Mouse (Mus musculus): ENCODE data around the gene Rbp7. TPM values are rescaled to one million over a fixed set of nuclear protein-coding genes. Genes with fewer than 3 reads are reported as not detected.

The Rbp7 gene
- polyA plus RNA-seq (2015; fragmentation: Nextera tagmentation; extraction: Ambion mirVana) = not detected in 2 replicates

DNA sequence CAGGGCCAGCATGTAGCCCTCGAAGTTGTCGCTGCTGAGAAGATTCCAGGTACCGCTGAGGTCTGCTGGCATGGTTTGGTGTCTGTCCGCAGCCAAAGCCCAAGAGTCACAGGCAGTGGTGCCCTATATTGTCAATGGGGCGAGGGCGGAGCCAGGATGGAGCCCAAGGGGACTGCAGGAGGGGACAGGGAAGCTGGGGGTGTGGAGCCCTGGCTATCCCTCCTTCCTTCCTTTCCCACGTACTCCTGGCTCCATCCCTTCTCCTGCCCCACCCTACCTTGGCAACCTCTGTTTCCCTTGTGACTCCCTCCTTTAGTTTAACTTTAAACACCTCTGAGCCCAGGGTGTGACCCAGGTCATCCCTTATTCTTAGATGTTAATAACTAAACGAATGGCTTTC is at the start of gene Rbp7:
TSS of gene Rbp7 (minus strand) at position 100 of the 400 bp plus-strand sequence.
- Histone ChIP-seq H3K9me3 (no peaks in the 10 kb centered on the region), H3K4me3 (no peak within 1 kb of the TSS), H3K4me1 (replicated peaks) (no peaks in the 10 kb centered on the region), H3K27ac (no peak within 1 kb of the TSS), H3K27me3 (no peaks in the 10 kb centered on the region), H3K4me2 (no peak within 1 kb of the TSS), H3K9ac (no peak within 1 kb of the TSS), H3K36me3 (no peaks in the 10 kb centered on the region)
- WGBS = 56% methylated on average over 8 of the region's 8 CpGs
- no peak for ATAC-seq (ENCODE audit: low FRiP score)

- Histone ChIP-seq H3K9me3 (no peaks in the 10 kb centered on the region), H3K4me3 (no peak overlapping the region), H3K27ac (no peak overlapping the region), H3K4me2 (no peak overlapping the region), H3K4me1 (replicated peaks) (no peaks in the 10 kb centered on the region), H3K36me3 (peaks cover 33% of the 10 kb centered on the region), H3K27me3 (no peaks in the 10 kb centered on the region), H3K9ac (no peak overlapping the region)
- no peak for ATAC-seq (ENCODE audit: low FRiP score)
- 83% methylated on average over 5 of the region's 5 CpGs for WGBS
Measured at GRCm38 (mm10) chr4:149504363-149504762, 49.6 kb upstream of the Rbp7 start.

DNA sequence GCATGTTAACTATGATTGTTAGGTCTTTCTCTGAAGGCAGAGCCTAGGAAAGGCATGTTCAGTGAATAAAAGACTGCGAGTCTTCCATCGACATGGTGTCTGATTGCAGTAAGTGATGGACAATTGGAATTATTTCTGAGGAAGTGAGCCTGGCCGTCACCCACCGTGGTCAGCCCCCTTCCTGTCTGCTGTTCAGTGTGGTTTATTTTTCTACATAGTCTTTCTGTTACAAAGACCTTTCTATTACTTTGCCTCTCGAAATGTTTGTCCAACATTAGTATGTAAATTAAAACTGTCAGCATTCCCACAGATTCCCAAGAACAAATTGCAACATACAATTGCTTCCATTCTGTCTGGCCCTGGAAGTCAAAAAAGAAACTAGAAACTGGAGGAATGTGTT is 45.0 kb upstream of the Rbp7 start:
- Histone ChIP-seq H3K9ac (no peak overlapping the region), H3K4me1 (replicated peaks) (no peaks in the 10 kb centered on the region; the same call in 1 of the 2 replicates), H3K36me3 (peaks cover 72% of the 10 kb centered on the region), H3K27ac (no peak overlapping the region), H3K4me2 (no peak overlapping the region), H3K27me3 (no peaks in the 10 kb centered on the region), H3K4me3 (no peak overlapping the region), H3K9me3 (no peaks in the 10 kb centered on the region)
- WGBS = 73% methylated on average over 5 of the region's 5 CpGs
- no peak for ATAC-seq (ENCODE audit: low FRiP score)

DNA sequence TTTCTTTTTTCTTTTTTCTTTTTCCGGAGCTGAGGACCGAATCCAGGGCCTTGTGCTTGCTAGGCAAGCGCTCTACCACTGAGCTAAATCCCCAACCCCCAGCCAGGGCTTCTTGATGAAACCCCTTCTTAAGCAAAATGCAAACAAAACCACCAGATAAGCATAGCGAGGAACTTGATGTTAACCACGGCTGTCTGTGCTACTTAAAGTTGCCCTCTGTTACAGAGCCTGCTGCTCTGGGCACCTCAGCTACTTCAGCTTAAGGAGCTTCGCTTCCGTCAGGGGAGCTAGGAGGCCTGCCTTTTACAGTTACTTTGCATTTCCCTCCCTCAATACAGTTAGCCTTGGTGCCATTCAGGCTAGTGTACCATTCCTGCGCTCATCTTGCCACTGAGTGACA is 44.1 kb upstream of the Rbp7 start:
- Histone ChIP-seq H3K4me3 (no peak overlapping the region), H3K4me2 (no peak overlapping the region), H3K9me3 (no peaks in the 10 kb centered on the region), H3K27me3 (no peaks in the 10 kb centered on the region), H3K36me3 (peaks cover 81% of the 10 kb centered on the region), H3K4me1 (replicated peaks) (no peaks in the 10 kb centered on the region; the same call in 1 of the 2 replicates), H3K9ac (no peak overlapping the region), H3K27ac (no peak overlapping the region)
- 85% methylated on average over 8 of the region's 8 CpGs for WGBS
- ATAC-seq (ENCODE audit: low FRiP score) = no peak

DNA sequence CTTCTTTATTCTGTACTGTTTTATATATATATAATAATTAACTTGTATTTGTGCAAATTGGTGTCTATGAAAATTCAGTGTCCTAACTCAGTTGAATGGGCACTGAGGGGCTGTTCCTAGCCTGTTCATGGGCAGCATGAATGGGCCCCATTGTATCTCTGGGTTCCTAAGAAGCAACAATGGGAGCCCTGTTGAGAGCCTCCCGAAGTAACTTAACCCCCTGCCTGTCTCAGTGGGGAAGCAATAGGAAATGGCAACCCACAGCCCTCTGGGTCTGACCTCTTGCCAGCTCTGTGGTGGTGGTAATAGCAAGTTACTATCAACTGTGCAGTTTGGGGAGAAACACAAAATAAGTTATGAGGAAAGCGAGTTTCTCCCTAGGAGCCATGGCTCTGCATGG is 41.8 kb upstream of the Rbp7 start:
- peak overlapping the region; percentile 76 for H3K27ac ChIP-seq
- no peak for ATAC-seq (ENCODE audit: low FRiP score)
- H3K9me3 ChIP-seq = no peaks in the 10 kb centered on the region
- H3K9ac ChIP-seq = no peak overlapping the region
- H3K4me1 ChIP-seq (replicated peaks) = no peaks in the 10 kb centered on the region; the same call in 1 of the 2 replicates
- peaks cover 83% of the 10 kb centered on the region for H3K36me3 ChIP-seq
- 6% methylated on average over 2 of the region's 2 CpGs for WGBS
- no peak overlapping the region for H3K4me2 ChIP-seq
- H3K27me3 ChIP-seq = no peaks in the 10 kb centered on the region
- H3K4me3 ChIP-seq = no peak overlapping the region

DNA sequence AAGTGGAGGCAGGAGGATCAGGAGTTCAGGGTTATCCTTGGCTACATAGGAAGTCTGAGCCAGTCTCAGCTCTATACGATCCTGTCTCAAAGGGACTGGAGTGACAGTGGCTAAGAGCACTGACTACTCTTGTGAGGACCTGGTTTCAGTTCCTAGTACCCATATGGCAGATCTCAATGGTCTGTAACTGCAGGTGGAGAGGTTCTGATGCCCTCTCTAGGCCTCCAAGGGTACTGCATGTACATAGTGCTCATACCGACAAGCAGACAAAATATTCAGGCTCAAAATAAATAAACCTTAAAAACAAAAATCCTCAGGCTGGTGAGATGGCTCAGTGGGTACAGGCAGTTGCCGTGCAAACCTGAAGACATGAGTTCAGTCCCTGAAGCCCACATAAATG is 36.4 kb upstream of the Rbp7 start:
- Histone ChIP-seq H3K4me1 (replicated peaks) (peaks cover 14% of the 10 kb centered on the region), H3K9ac (no peak overlapping the region), H3K4me2 (no peak overlapping the region), H3K36me3 (peaks cover 83% of the 10 kb centered on the region), H3K27me3 (no peaks in the 10 kb centered on the region), H3K27ac (no peak overlapping the region), H3K4me3 (no peak overlapping the region), H3K9me3 (no peaks in the 10 kb centered on the region)
- ATAC-seq (ENCODE audit: low FRiP score) = no peak
- over 99% methylated on average over 3 of the region's 3 CpGs for WGBS

DNA sequence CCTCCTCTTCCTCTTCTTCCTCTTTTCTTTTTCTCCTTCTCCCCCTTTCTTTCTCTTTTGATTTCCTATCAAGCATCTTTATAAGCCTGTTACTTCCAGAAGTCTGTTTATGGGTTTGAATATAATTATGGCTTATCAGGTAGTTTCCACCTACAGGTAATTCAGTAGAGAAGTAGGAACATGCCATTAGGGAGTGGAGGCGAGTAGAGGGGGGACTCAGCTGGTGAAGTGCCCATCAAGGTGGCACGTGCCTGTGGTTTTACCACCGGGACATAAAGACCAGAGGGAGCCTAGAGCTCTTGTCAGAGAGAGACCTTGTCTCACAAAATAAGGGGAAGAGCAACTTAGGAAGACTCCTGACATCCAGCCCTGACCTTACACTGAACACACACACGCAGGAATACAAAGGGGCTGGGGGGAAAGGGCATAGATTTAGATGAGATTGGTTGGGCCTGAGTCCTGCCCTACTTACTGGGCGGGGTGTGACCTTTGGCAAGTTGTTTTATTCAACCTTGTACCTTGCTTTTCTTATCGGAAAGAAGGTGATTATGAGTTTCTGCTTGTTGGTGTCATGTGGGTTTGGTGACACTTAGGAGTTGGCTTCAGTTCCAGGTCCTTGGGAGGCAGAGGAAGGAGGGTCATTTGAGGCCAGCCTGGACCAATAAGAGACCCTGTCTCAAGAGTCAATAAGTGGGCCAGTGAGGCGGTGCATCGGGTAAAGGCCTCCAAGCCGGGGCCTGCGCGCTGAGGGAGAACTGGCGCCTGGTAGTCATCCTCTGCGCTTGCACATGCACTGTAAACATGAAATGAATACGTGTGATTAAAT is 34.9 kb upstream of the Rbp7 start:
- H3K27ac ChIP-seq = no peak overlapping the region
- H3K36me3 ChIP-seq = peaks cover 70% of the 10 kb centered on the region
- no peak overlapping the region for H3K4me2 ChIP-seq
- no peaks in the 10 kb centered on the region for H3K9me3 ChIP-seq
- no peaks in the 10 kb centered on the region for H3K27me3 ChIP-seq
- H3K4me1 ChIP-seq (replicated peaks) = peaks cover 23% of the 10 kb centered on the region
- H3K9ac ChIP-seq = no peak overlapping the region
- no peak overlapping the region for H3K4me3 ChIP-seq
- 96% methylated on average over 14 of the region's 14 CpGs for WGBS
- ATAC-seq (ENCODE audit: low FRiP score) = no peak

DNA sequence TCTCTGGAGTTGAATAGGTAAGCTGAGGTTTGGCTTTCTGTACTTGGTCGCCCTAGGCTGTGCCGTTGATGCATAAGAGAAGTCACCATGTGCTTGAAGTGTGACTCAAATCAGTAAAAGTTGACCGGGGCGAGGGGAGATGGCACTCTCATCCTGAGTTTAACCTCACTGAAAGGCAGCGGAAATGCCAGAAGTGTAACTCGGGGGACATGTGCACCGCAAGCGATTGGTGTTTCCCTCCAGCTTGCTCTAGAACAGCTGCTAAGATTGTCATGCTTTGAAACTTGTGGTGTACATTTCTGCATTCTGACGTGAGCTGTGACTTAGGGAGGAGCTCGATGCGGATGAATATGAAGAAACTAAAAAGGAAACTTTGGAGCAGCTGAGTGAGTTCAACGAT is 33.0 kb upstream of the Rbp7 start:
- no peaks in the 10 kb centered on the region for H3K27me3 ChIP-seq
- no peak for ATAC-seq (ENCODE audit: low FRiP score)
- no peak overlapping the region for H3K4me3 ChIP-seq
- H3K36me3 ChIP-seq = peaks cover 53% of the 10 kb centered on the region
- peaks cover 31% of the 10 kb centered on the region for H3K4me1 ChIP-seq (replicated peaks)
- H3K9ac ChIP-seq = no peak overlapping the region
- no peak overlapping the region for H3K27ac ChIP-seq
- no peak overlapping the region for H3K4me2 ChIP-seq
- WGBS = 95% methylated on average over 12 of the region's 12 CpGs
- no peaks in the 10 kb centered on the region for H3K9me3 ChIP-seq

GRCm38 (mm10) chr4:149485825-149486206 is 31.0 kb upstream of the Rbp7 start:
- Histone ChIP-seq H3K36me3 (peaks cover 40% of the 10 kb centered on the region), H3K9ac (peak overlapping the region; percentile 84), H3K27me3 (no peaks in the 10 kb centered on the region), H3K9me3 (no peaks in the 10 kb centered on the region), H3K4me3 (peak overlapping the region; percentile 81), H3K4me1 (replicated peaks) (peaks cover 31% of the 10 kb centered on the region), H3K27ac (0 out of 2 replicates have a peak overlapping the region, but pooled peaks have one; percentile 80), H3K4me2 (peak overlapping the region; percentile 91)
- no peak for ATAC-seq (ENCODE audit: low FRiP score)
- WGBS = 2% methylated on average over 10 of the region's 10 CpGs

- H3K27ac ChIP-seq = peak within 1 kb of the TSS; percentile 80
- H3K9me3 ChIP-seq = no peaks in the 10 kb centered on the region
- peak within 1 kb of the TSS; percentile 81 for H3K4me3 ChIP-seq
- ATAC-seq (ENCODE audit: low FRiP score) = peak; percentile 98
- peak within 1 kb of the TSS; percentile 84 for H3K9ac ChIP-seq
- H3K4me1 ChIP-seq (replicated peaks) = peaks cover 31% of the 10 kb centered on the region
- peak within 1 kb of the TSS; percentile 91 for H3K4me2 ChIP-seq
- H3K27me3 ChIP-seq = no peaks in the 10 kb centered on the region
- H3K36me3 ChIP-seq = peaks cover 37% of the 10 kb centered on the region
- under 1% methylated on average over 60 of the region's 60 CpGs for WGBS
Measured at GRCm38 (mm10) chr4:149485053-149485824, 30.5 kb upstream of the Rbp7 start, which contains the start of the genes Nmnat1 and Lzic. Nmnat1 (minus strand) TSS chr4:149485202. Lzic (plus strand) TSS chr4:149485229.

DNA sequence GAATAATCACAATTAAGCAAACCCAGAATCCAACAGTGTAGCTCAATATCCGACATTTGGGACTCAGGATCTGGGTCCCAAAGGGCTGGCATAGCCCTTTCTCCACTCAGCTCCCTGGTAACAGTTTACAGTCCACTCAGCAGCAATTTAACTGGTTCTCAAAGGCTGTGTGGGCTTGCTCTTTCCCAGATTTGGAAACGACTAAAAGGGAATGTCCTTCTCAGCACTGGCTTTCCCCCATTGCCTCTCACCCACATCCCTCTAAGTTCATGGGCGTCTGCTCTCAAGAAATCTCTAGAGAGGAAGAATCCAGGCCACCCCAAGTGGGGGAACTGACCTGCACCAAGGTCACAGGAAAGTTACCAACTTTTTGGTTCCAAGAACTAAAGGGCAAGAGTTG is 29.8 kb upstream of the Rbp7 start:
- 52% methylated on average over 3 of the region's 3 CpGs for WGBS
- H3K36me3 ChIP-seq = peaks cover 30% of the 10 kb centered on the region
- ATAC-seq (ENCODE audit: low FRiP score) = 0 out of 2 replicates have a peak, but pooled peaks have one; percentile 12

GRCm38 (mm10) chr4:149477078-149477477 is 22.3 kb upstream of the Rbp7 start, which contains the start of gene Tmem274:
Tmem274 (plus strand) TSS chr4:149477378.
- H3K4me1 ChIP-seq (replicated peaks) = no peaks in the 10 kb centered on the region
- H3K36me3 ChIP-seq = peaks cover 21% of the 10 kb centered on the region
- H3K4me2 ChIP-seq = no peak within 1 kb of the TSS
- H3K4me3 ChIP-seq = no peak within 1 kb of the TSS
- H3K27ac ChIP-seq = no peak within 1 kb of the TSS
- no peaks in the 10 kb centered on the region for H3K27me3 ChIP-seq
- 86% methylated on average over 11 of the region's 11 CpGs for WGBS
- no peaks in the 10 kb centered on the region for H3K9me3 ChIP-seq
- H3K9ac ChIP-seq = no peak within 1 kb of the TSS
- ATAC-seq (ENCODE audit: low FRiP score) = no peak

More for the DNA sequence above, 29.8 kb upstream of the Rbp7 start:
- H3K4me3 ChIP-seq = peak overlapping the region; percentile 81
- H3K9ac ChIP-seq = peak overlapping the region; percentile 84
- peaks cover 31% of the 10 kb centered on the region for H3K4me1 ChIP-seq (replicated peaks)
- H3K4me2 ChIP-seq = peak overlapping the region; percentile 91
- H3K9me3 ChIP-seq = no peaks in the 10 kb centered on the region
- H3K27ac ChIP-seq = peak overlapping the region; percentile 80
- H3K27me3 ChIP-seq = no peaks in the 10 kb centered on the region
